In the genomic region with DNA sequence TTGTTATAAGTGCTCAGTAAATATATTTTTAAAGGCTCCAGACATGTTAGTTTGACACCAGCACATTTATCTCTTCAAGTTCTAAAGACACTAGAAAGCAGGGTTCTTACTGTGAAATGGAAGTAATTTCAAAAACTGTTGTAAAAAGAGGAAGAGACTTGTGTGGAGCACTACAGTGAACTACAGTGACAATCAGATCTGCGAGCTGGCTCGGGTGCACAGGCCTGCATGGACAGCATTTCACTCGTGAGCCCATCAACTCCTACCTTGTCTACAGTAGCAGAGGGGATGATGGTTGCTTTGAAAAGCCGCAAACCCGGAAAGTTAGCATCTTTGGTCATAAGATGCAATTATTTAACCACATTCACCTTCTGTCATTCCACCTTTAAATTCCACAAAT, we compare ENCODE assay signal across 27 mouse cellular contexts. TPM values are rescaled to one million over a fixed set of nuclear protein-coding genes. Genes with fewer than 3 reads are reported as not detected.
DNase-seq lines count a peak whose midpoint lies in the region; ATAC-seq and TF ChIP-seq lines count a peak whose summit lies in the region.
"Had no signal": no experiment of that assay in that cellular context is flagged by ENCODE, and none has a peak within 500 bp of the region (broad histone marks: within the 10 kb centered on the region; RNA-seq: fewer than 3 reads in every experiment).

No protein-coding gene starts in this region.

- H3K9me3 ChIP-seq in heart, embryonic 11.5 days (replicated peaks; ENCODE audit: control insufficient read depth, low read length), result no peaks in the 10 kb centered on the region
- no peaks in the 10 kb centered on the region for H3K9me3 ChIP-seq in intestine, postnatal 0 days (ENCODE audit: control insufficient read depth)
- H3K9me3 ChIP-seq: forebrain, embryonic 10.5 days; forebrain, embryonic 13.5 days; G1E; heart, embryonic 12.5 days; heart, embryonic 15.5 days had no signal

- no peak overlapping the region for H3K9ac ChIP-seq in heart, embryonic 11.5 days (ENCODE audit: low read depth, low read length)
- no peak overlapping the region for H3K9ac ChIP-seq in intestine, postnatal 0 days (ENCODE audit: low read depth, low read length)
- H3K9ac ChIP-seq: forebrain, embryonic 13.5 days; forebrain, postnatal 0 days; heart, embryonic 12.5 days; heart, embryonic 15.5 days; hindbrain, embryonic 14.5 days had no signal

- ATAC-seq in heart, embryonic 11.5 days (replicated peaks; ENCODE audit: insufficient number of reproducible peaks, low FRiP score, low TSS enrichment), result no peak
- ATAC-seq in granulocyte monocyte progenitor cell, adult 5-6 weeks (replicated peaks; ENCODE audit: poor library complexity, severe bottlenecking), result peak; percentile 52
- 0 out of 2 replicates have a peak, but pooled peaks have one; percentile 38 for ATAC-seq in megakaryocyte progenitor cell, adult 5-6 weeks (replicated peaks; ENCODE audit: poor library complexity)
- ATAC-seq in intestine, postnatal 0 days, result no peak
- ATAC-seq: activated CD4-positive, CD25-positive, alpha-beta regulatory T cell, adult 4 months; forebrain, embryonic 13.5 days; forebrain, postnatal 0 days; hindbrain, postnatal 0 days; inflammation-experienced regulatory T-cells, adult 6 months had no signal

- no peak for TF ChIP-seq CTCF in intestine, postnatal 0 days (IDR thresholded peaks at IDR 0.05; ENCODE audit: low read depth)

- H3K4me1 ChIP-seq in heart, embryonic 11.5 days (ENCODE audit: control insufficient read depth, insufficient read depth, low read length), result peaks cover 21% of the 10 kb centered on the region
- no peaks in the 10 kb centered on the region for H3K4me1 ChIP-seq in intestine, postnatal 0 days (replicated peaks; ENCODE audit: control insufficient read depth, insufficient read depth, low read length)

- intact Hi-C loops in left cerebral cortex, postnatal 36 days (cut with DNase I), result no loop called here

- no peak overlapping the region for H3K27ac ChIP-seq in heart, embryonic 11.5 days (ENCODE audit: low read depth, low read length)
- no peak overlapping the region for H3K27ac ChIP-seq in intestine, postnatal 0 days (ENCODE audit: low read depth, low read length)
- H3K27ac ChIP-seq: forebrain, embryonic 10.5 days; forebrain, embryonic 13.5 days; gastrocnemius, adult 2 months; heart, embryonic 15.5 days; hindbrain, embryonic 14.5 days; hindbrain, postnatal 0 days had no signal

- H3K4me2 ChIP-seq in heart, embryonic 11.5 days, result no peak overlapping the region
- no peak overlapping the region for H3K4me2 ChIP-seq in intestine, postnatal 0 days (replicated peaks; ENCODE audit: low read depth)
- H3K4me2 ChIP-seq: forebrain, embryonic 13.5 days; heart, embryonic 12.5 days; heart, embryonic 15.5 days; hindbrain, embryonic 14.5 days had no signal

- no peaks in the 10 kb centered on the region for H3K27me3 ChIP-seq in heart, embryonic 11.5 days (ENCODE audit: control insufficient read depth, insufficient read depth, low read length)
- H3K27me3 ChIP-seq in intestine, postnatal 0 days (replicated peaks; ENCODE audit: control insufficient read depth, insufficient read depth, low read length), result no peaks in the 10 kb centered on the region
- H3K27me3 ChIP-seq: forebrain, embryonic 13.5 days; heart, embryonic 12.5 days; heart, embryonic 15.5 days had no signal

- peaks cover 10% of the 10 kb centered on the region for H3K36me3 ChIP-seq in heart, embryonic 11.5 days (ENCODE audit: control insufficient read depth, insufficient read depth, low read length)
- H3K36me3 ChIP-seq in intestine, postnatal 0 days (ENCODE audit: control insufficient read depth, insufficient read depth), result peaks cover 5% of the 10 kb centered on the region

- 83% methylated on average over 5 of the region's 5 CpGs for WGBS in heart, embryonic 11.5 days (ENCODE audit: insufficient replicate concordance)
- 85% methylated on average over 5 of the region's 5 CpGs for WGBS in intestine, postnatal 0 days

- no peak overlapping the region for H3K4me3 ChIP-seq in heart, embryonic 11.5 days (ENCODE audit: low read depth, low read length)
- H3K4me3 ChIP-seq in intestine, postnatal 0 days (ENCODE audit: low read depth, low read length), result no peak overlapping the region
- H3K4me3 ChIP-seq: forebrain, embryonic 10.5 days; forebrain, embryonic 13.5 days; gastrocnemius, adult 2 months; heart, embryonic 12.5 days; heart, embryonic 15.5 days had no signal

- peak; percentile 84 for DNase-seq in heart, adult 11 months
- DNase-seq in left cerebral cortex, postnatal 36 days (ENCODE audit: low spot score in 2 of 2), result no peak
- DNase-seq in right cerebral cortex, adult 2 months (ENCODE audit: low spot score in 2 of 2), result no peak
- DNase-seq: adrenal gland, adult 8-10 months; adrenal gland, postnatal 25 days; cerebellum, adult 11-12 months; cerebellum, adult 8-10 months; cerebellum, postnatal 10 days; cerebellum, postnatal 36 days; forebrain, postnatal 0 days; gastrocnemius, adult 2 months; gastrocnemius, postnatal 14 days; heart, postnatal 10 days; heart, postnatal 36 days had no signal

RNA-seq across cellular contexts. Expression of a gene that starts 5.6 kb away (rescaled TPM):
- polyA plus RNA-seq in heart, embryonic 11.5 days (2014; fragmentation: Nextera tagmentation; extraction: Ambion mirVana), result 64.1 and 67.9 TPM in 2 replicates
- 96.7 and 119 TPM in 2 replicates for total RNA-seq in granulocyte monocyte progenitor cell, adult 5-6 weeks (2014; fragmentation: Nextera tagmentation)
- 78.5 and 90.6 TPM in 2 replicates for total RNA-seq in granulocyte monocyte progenitor cell, adult 5-6 weeks (2017)
- 89.4 and 94.5 TPM in 2 replicates for total RNA-seq in megakaryocyte progenitor cell, adult 5-6 weeks (2015)
- 98.2 and 104 TPM in 2 replicates for total RNA-seq in megakaryocyte progenitor cell, adult 5-6 weeks (2017)
- 10 to 100 TPM; 91.0 to 94.3 TPM for total RNA-seq in left cerebral cortex, postnatal 36 days (2021)
- polyA plus RNA-seq in intestine, postnatal 0 days (2015; fragmentation: Nextera tagmentation; extraction: Ambion mirVana), result 65.2 and 69.7 TPM in 2 replicates

Comparison
In these comparisons a context has a peak if more than half of its experiments do, and no peak if none do; other contexts are left out.
1. ATAC-seq: peak in granulocyte monocyte progenitor cell, adult 5-6 weeks (single experiment) and megakaryocyte progenitor cell, adult 5-6 weeks (single experiment); none in heart, embryonic 11.5 days (single experiment) and intestine, postnatal 0 days (single experiment).